Mouse (Mus musculus) MEL (cell line): ENCODE data around the gene Spef1.
"Not testable (repeated sequence)": the region's sequence is repeated elsewhere in the genome, so short reads cannot be mapped to it uniquely, and the experiment has no call there.

Source experiments
- CTCF ChIP-seq, 3 experiments: IDR thresholded peaks in 2 of 3; conservative IDR thresholded peaks in 1 of 3; 2 replicates each; pipeline ENCODE4 v1.5.1; 2011 to 2012; ENCODE audit warnings: low read length in 3 of 3, low read depth in 2 of 3, mild to moderate bottlenecking in 2 of 3, improper control_type of control experiment in 1 of 3, inconsistent platforms in 1 of 3, mixed read lengths in 1 of 3, moderate library complexity in 1 of 3; ENCODE audit not compliant: control insufficient read depth in 1 of 3, insufficient read depth in 1 of 3, poor library complexity in 1 of 3, severe bottlenecking in 1 of 3
- EP300 ChIP-seq, 2 experiments: IDR thresholded peaks; 2 replicates each; pipeline ENCODE4 v1.6.1; 2011; ENCODE audit warnings: improper control_type of control experiment in 2 of 2, low read length in 2 of 2, low read depth in 1 of 2, mild to moderate bottlenecking in 1 of 2
- HCFC1 ChIP-seq: IDR thresholded peaks from 2 replicates; pipeline ENCODE4 v1.6.1; 2012; ENCODE audit warnings: low read depth, mild to moderate bottlenecking, inconsistent platforms, low read length, improper control_type of control experiment, moderate library complexity
- MAFK ChIP-seq: IDR thresholded peaks from 2 replicates; pipeline ENCODE4 v1.6.1; 2011; ENCODE audit warnings: low read depth, mild to moderate bottlenecking, low read length, improper control_type of control experiment, borderline replicate concordance
- MAX ChIP-seq: IDR thresholded peaks from 2 replicates; pipeline ENCODE4 v1.6.1; 2011; ENCODE audit warnings: low read length, improper control_type of control experiment
- MYB ChIP-seq: IDR thresholded peaks from 2 replicates; pipeline ENCODE4 v1.6.1; 2011; ENCODE audit warnings: mild to moderate bottlenecking, low read depth, low read length, improper control_type of control experiment
- NRF1 ChIP-seq: IDR thresholded peaks from 2 replicates; pipeline ENCODE4 v1.6.1; 2014; ENCODE audit warnings: low read depth, mild to moderate bottlenecking, inconsistent platforms, low read length, improper control_type of control experiment, moderate library complexity; ENCODE audit not compliant: poor library complexity, insufficient read depth, severe bottlenecking
- POLR2A ChIP-seq, 2 experiments: IDR thresholded peaks; 2 replicates each; pipeline ENCODE4 v1.6.1; 2011 to 2012; ENCODE audit warnings: low read length in 2 of 2, mild to moderate bottlenecking in 2 of 2, control low read depth in 1 of 2, improper control_type of control experiment in 1 of 2, low read depth in 1 of 2, moderate library complexity in 1 of 2; ENCODE audit not compliant: control insufficient read depth in 1 of 2, insufficient read depth in 1 of 2, poor library complexity in 1 of 2
- RCOR1 ChIP-seq: IDR thresholded peaks from 2 replicates; pipeline ENCODE4 v1.6.1; 2012; ENCODE audit warnings: low read depth, mild to moderate bottlenecking, inconsistent platforms, low read length, improper control_type of control experiment
- SIN3A ChIP-seq: IDR thresholded peaks from 2 replicates; pipeline ENCODE4 v1.6.1; 2012; ENCODE audit warnings: low read length, improper control_type of control experiment, inconsistent platforms
- SMC3 ChIP-seq: IDR thresholded peaks from 2 replicates; pipeline ENCODE4 v1.6.1; 2011; ENCODE audit warnings: low read depth, low read length, improper control_type of control experiment
- TCF12 ChIP-seq: IDR thresholded peaks from 2 replicates; pipeline ENCODE4 v1.6.1; 2014; ENCODE audit warnings: low read depth, mild to moderate bottlenecking, inconsistent platforms, low read length, improper control_type of control experiment, moderate library complexity
- USF2 ChIP-seq, 2 experiments: IDR thresholded peaks; 2 replicates each; pipeline ENCODE4 v1.6.1; 2011 to 2012; ENCODE audit warnings: improper control_type of control experiment in 2 of 2, low read length in 2 of 2, borderline replicate concordance in 1 of 2, inconsistent platforms in 1 of 2, low read depth in 1 of 2, mild to moderate bottlenecking in 1 of 2; ENCODE audit not compliant: insufficient read depth in 1 of 2
- ZC3H11A ChIP-seq: IDR thresholded peaks from 2 replicates; pipeline ENCODE4 v1.6.1; 2012; ENCODE audit warnings: low read depth, mild to moderate bottlenecking, inconsistent platforms, low read length, improper control_type of control experiment

DNA sequence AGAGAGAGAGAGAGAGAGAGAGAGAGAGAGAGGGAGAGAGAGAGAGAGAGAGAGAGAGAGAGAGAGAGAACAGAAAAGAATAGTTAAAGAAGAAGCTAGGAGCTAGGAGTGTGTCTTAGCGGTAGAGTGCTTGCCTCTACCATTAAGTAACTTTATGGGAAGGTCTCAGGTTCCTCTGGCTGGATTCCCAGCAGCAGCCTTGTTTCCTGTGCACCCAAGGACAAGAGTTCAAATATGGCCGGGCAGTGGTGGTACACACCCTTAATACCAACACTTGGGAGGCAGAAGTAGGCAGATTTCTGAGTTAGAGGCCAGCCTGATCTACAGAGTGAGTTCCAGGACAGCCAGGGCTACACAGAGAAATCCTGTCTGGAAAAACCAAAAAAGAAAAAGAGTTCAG is 39.6 kb upstream of the Spef1 start:
- TF ChIP-seq HCFC1; POLR2A (IDR thresholded peaks at IDR 0.05; ENCODE audit: control insufficient read depth in 1 of 2, insufficient read depth in 1 of 2, low read depth in 1 of 2, low read length in 2 of 2, poor library complexity in 1 of 2); CTCF (IDR thresholded peaks at IDR 0.05 in 2 of 3, conservative IDR thresholded peaks at IDR 0.05 in 1 of 3; ENCODE audit: control insufficient read depth in 1 of 3, insufficient read depth in 1 of 3, low read depth in 2 of 3, low read length in 3 of 3, poor library complexity in 1 of 3, severe bottlenecking in 1 of 3); EP300 (IDR thresholded peaks at IDR 0.05; ENCODE audit: low read depth in 1 of 2, low read length in 2 of 2); ZC3H11A; MAX; RCOR1; MYB; USF2 (IDR thresholded peaks at IDR 0.05; ENCODE audit: borderline replicate concordance in 1 of 2, insufficient read depth in 1 of 2, low read depth in 1 of 2, low read length in 2 of 2); NRF1; SIN3A; SMC3; MAFK; TCF12: not testable (repeated sequence)
